Mouse (Mus musculus) v-Abl transformed pro-B cells (cell line): ENCODE measurements around the gene Kctd18.

Experiments
- in situ Hi-C, 2 experiments: fragments of 400-800 bp; cut with MboI; formaldehyde crosslinking; loops; one replicate each; pipeline ENCODE4 v1.15.1; 2025; ENCODE audit not compliant: unreplicated experiment in 2 of 2

Gene Kctd18

GRCm38 (mm10) chr1:57995432-57996132, 23.2 kb downstream of the Kctd18 start, which contains the start of gene Sgo2a:
Gene Sgo2a, plus strand, starts transcription at chr1:57995971.
- in situ Hi-C loops = loop anchor here in 1 of 2 experiments (25.0 kb wide), 1 partner anchor 717 kb away; the partner anchor contains the start of gene Cflar

DNA sequence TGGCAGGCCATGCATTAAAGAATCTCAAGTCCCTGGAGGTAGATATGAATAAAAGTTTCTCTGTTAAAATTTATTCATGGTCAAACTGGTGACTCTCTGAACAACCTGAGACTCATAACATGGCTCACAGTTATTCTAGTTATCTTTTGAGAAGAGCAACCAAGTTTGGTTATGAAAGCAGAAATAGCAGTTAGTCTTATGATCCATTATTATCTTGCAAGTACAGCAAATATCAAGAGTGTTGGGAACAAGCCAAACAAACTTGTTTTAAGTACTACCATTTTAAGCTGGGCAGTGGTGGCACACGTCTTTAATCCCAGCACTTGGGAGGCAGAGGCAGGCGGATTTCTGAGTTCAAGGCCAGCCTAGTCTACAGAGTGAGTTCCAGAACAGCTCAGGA, 27.5 kb downstream of the Kctd18 start:
- in situ Hi-C loops = loop anchor here in 1 of 2 experiments (25.0 kb wide), 1 partner anchor 721 kb away; the partner anchor contains the start of gene Cflar

GRCm38 (mm10) chr1:57989052-57989600, 29.6 kb downstream of the Kctd18 start:
- in situ Hi-C loops = loop anchor here in 1 of 2 experiments (25.0 kb wide), 1 partner anchor 723 kb away; the partner anchor contains the start of gene Cflar

DNA sequence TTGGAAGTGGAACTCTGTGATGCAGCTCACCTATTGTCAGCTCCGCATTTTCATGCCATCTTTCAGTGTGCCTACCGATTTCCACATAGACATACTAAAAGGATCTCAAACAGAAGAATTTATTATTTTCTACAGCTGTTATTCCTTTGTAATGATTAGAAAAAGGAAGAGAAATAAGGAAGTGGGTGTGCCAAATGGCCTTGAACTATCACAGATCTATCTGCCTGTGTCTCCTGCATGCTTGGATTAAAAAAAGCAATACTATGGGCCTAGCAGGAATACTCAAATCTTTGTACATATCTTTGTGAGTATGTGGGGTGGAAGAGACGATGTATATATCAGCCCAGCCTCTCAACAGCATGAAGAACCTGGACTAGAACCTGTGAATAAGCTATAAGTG, 41.9 kb downstream of the Kctd18 start:
- in situ Hi-C loops = loop anchor here in 1 of 2 experiments (25.0 kb wide), 1 partner anchor 735 kb away; the partner anchor contains the start of gene Cflar

GRCm38 (mm10) chr1:57971588-57971987, 47.2 kb downstream of the Kctd18 start:
- in situ Hi-C loops = no loop called here

DNA sequence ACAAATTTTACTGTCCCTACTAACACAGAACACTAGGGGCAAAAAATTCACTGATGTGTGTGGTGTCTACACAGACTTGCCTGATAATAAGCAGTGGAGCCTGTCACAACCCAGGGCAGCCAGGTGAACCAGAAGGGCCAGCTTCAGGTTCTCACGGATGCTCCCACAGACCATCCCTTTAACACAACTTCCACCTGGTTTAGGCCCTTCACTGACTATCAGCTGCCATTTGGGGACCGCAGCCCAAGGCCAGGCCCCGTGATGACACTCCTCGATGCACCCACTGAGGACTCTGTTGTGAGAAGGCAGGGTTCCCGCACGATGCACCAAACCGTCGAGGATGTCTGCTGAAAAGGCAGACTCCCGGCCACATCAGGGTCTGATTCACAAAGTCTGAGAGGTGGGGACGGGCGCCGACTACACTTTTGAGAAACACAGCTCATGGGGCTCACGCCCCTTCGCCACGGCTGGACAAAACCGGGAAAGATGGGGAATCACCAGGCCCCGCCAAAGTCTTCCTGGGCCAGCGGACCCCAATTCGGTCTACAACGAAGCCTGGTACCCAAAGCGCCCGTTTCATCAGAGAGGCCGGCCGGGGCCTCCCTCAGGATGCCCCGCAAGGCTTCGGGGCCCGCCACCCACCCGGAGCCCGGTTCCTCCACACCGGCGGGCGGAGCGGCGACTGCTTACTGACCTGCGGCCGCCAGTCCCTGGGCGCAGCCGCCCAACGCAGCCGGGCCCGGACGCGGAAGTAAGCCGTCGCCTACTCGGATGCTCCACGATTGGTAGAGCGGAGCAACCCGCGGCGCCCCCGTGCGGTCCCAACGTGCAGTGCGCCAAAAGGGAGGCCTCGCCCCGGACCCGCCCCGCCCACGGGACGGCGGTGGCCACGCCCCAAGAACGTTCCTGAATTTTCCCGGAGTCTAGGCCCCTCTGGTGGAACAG, 49.2 kb downstream of the Kctd18 start:
- in situ Hi-C loops = loop anchor here in 1 of 2 experiments (10.0 kb wide), 1 partner anchor 65 kb away; no protein-coding TSS in a partner anchor

DNA sequence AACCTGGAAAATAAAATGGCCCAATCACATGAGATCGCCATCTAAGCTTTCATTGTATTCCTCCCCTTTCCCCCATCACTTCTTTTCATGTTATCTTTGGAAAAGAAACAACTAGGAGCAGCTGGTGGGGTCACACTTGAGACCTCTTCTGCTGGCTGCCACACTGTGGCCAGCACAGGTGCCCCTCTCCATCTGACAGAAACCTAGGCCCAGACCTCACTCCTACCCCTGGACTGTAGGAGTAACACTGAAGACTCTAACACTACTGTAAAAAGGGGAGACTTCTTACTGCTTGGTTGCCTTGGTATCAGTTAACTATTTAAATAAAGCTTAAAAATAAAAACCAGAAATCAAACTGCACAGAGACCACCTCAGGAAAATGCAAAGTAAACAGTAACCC, 63.0 kb downstream of the Kctd18 start:
- in situ Hi-C loops = no loop called here

- in situ Hi-C loops = loop anchor here in 1 of 2 experiments (5.0 kb wide), 1 partner anchor 527 kb away; no protein-coding TSS in a partner anchor
These were observed 64.4 kb downstream of the Kctd18 start for GRCm38 (mm10) chr1:57954376-57954765.

- in situ Hi-C loops = loop anchor here in 1 of 2 experiments (5.0 kb wide), 1 partner anchor 526 kb away; no protein-coding TSS in a partner anchor
These were observed 65.0 kb downstream of the Kctd18 start for GRCm38 (mm10) chr1:57953586-57954375.

DNA sequence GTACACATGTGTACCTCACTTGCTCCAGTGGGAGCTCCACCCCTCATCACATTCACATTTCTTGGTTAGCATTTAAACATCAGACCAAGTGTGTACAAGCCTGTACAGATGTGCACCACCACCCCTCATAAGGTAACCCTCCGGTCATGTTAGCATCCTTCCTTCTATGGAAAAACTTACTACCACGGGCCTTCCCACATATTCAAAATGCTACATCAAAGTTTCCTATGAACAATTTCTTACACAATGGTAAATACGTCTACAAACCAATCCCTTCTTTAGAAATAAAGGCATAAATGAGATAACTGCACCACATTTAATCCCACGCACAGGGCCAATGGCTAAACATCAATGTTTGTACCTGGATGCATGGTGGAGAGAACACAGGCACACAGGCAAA, 66.2 kb downstream of the Kctd18 start:
- in situ Hi-C loops = loop anchor here in 1 of 2 experiments (5.0 kb wide), 1 partner anchor 525 kb away; no protein-coding TSS in a partner anchor

- in situ Hi-C loops = loop anchor here in 1 of 2 experiments (5.0 kb wide), 1 partner anchor 522 kb away; no protein-coding TSS in a partner anchor
These were observed 69.0 kb downstream of the Kctd18 start for GRCm38 (mm10) chr1:57949716-57950115.

DNA sequence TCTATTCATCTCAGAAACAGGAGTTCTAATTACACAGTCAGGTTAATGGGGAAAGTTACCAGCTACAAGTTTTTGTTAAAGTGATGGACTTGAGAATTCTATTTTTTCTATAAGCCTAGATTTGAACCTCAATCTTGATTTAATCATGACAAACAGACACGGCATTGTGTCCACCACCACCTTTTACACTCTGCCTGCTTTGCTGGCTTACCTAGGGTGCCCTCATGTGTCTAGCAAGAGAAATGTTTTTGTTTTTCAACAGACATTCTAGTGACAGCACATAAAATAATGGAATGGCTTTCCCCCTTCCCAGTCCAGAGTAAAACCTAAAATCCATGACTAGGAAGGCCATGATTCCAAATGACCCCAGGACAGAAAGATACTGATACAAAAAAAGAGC, 69.6 kb downstream of the Kctd18 start:
- in situ Hi-C loops = no loop called here

GRCm38 (mm10) chr1:57947552-57948347, 71.0 kb downstream of the Kctd18 start:
- in situ Hi-C loops = no loop called here

DNA sequence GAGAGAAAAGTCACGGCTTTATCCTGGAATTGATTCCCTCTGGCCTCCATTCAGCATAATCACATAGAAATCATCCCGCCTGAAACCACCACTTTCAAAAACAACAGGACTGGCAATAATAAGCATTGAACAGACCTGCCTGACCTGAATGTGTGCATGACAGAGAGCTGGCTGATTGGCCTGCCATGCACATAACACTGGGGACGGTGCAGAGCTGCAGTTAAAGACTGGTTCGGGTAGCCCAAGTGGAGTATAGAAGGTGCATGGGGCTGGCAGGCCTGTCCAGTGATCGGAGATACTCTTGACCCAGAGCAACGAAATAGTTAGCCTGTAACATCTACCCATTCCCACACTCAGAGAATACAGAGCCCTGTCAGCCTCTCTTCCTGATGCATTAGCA, 76.5 kb downstream of the Kctd18 start:
- in situ Hi-C loops = no loop called here

DNA sequence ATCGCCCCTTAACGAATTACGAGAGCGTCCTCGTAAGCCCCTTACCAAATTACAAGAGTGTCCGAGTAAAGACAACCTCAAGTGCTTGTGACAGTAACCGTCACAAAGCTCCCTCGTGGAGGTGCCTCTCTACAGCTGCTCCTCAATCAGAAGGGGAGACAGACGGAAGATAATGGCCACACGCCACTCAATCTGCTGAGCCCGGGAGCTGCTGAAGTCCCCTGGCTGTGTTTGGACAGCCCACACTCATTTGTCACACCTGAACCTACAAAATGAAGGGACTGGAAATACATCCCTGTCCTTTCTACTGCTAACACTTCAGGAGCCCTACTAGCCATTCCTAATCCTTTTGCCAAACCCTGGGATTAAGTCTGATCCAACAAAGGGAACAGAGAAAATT, 77.0 kb downstream of the Kctd18 start:
- in situ Hi-C loops = no loop called here

DNA sequence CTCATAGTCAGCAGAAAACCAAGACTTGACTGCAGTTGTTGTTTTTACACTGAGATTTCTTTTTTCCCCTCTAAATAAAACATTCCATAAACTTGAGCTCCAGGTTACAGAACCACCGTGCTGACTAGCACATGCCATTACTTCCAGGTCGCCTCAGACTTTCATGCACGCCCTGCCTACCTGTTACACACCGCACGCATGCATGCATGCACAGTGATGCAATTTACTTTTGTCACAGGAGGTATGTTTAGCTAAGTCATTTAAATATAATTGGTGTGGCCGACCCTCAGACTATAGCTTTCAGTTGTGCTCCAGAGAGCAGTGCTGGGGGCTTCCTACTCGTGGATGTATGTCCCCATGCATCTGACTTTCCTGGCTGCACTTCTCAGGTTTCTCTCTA, 77.7 kb downstream of the Kctd18 start:
- in situ Hi-C loops = no loop called here

- in situ Hi-C loops = no loop called here
These were observed 78.1 kb downstream of the Kctd18 start for GRCm38 (mm10) chr1:57940691-57941090.

- in situ Hi-C loops = no loop called here
These were observed 84.5 kb downstream of the Kctd18 start for GRCm38 (mm10) chr1:57934287-57934686.

GRCm38 (mm10) chr1:57918567-57918966, 100.2 kb downstream of the Kctd18 start:
- in situ Hi-C loops = loop anchor here in 1 of 2 experiments (10.0 kb wide), 1 partner anchor 94 kb away; no protein-coding TSS in a partner anchor
